Mouse (Mus musculus) CH12.LX (cell line): Measurements from ENCODE around the gene Bfsp1. TPM values are rescaled to one million over a fixed set of nuclear protein-coding genes. Genes with fewer than 3 reads are reported as not detected.

ENCODE experiments used
- polyA plus RNA-seq: library from polyadenylated mRNA; unstranded; fragments of >175 nt; gene quantifications from 2 replicates; pipeline ENCODE4 v1.2.1, GENCODE M21; 2012; ENCODE audit warnings: low read depth; ENCODE audit not compliant: insufficient read length
- total RNA-seq, 2 experiments: library from RNA; depleted of rRNA; stranded (reverse); fragments of 300-350 nt in 1 of 2; fragments of >200 nt in 1 of 2; gene quantifications; 2 replicates each; pipeline ENCODE4 v1.2.3; 2012 to 2014

The Bfsp1 gene
- total and polyA plus RNA-seq, 3 experiments, result 0.19 to 0.21 TPM; not detected in 1

Other genes with a start within 250 kb of the Bfsp1 start
- gene Dstn, start 52.1 kb upstream of the Bfsp1 start, total RNA-seq (2012; rRNA removed), result 68.9 and 84.3 TPM in 2 replicates
- 266 and 306 TPM in 2 replicates for gene Dstn, start 52.1 kb upstream of the Bfsp1 start, total RNA-seq (2014; rRNA removed)
- gene Dstn, start 52.1 kb upstream of the Bfsp1 start, polyA plus RNA-seq, result 151 and 155 TPM in 2 replicates
- 49.3 and 58.2 TPM in 2 replicates for gene Rrbp1, start 148.1 kb upstream of the Bfsp1 start, total RNA-seq (2012; rRNA removed)
- 41.4 and 42.4 TPM in 2 replicates for gene Rrbp1, start 148.1 kb upstream of the Bfsp1 start, total RNA-seq (2014; rRNA removed)
- 127 and 153 TPM in 2 replicates for gene Rrbp1, start 148.1 kb upstream of the Bfsp1 start, polyA plus RNA-seq
- not detected in 2 replicates for gene Banf2, start 169.9 kb upstream of the Bfsp1 start, total RNA-seq (2012; rRNA removed)
- not detected in 2 replicates for gene Banf2, start 169.9 kb upstream of the Bfsp1 start, total RNA-seq (2014; rRNA removed)
- not detected in 2 replicates for gene Banf2, start 169.9 kb upstream of the Bfsp1 start, polyA plus RNA-seq